In the genomic region with DNA sequence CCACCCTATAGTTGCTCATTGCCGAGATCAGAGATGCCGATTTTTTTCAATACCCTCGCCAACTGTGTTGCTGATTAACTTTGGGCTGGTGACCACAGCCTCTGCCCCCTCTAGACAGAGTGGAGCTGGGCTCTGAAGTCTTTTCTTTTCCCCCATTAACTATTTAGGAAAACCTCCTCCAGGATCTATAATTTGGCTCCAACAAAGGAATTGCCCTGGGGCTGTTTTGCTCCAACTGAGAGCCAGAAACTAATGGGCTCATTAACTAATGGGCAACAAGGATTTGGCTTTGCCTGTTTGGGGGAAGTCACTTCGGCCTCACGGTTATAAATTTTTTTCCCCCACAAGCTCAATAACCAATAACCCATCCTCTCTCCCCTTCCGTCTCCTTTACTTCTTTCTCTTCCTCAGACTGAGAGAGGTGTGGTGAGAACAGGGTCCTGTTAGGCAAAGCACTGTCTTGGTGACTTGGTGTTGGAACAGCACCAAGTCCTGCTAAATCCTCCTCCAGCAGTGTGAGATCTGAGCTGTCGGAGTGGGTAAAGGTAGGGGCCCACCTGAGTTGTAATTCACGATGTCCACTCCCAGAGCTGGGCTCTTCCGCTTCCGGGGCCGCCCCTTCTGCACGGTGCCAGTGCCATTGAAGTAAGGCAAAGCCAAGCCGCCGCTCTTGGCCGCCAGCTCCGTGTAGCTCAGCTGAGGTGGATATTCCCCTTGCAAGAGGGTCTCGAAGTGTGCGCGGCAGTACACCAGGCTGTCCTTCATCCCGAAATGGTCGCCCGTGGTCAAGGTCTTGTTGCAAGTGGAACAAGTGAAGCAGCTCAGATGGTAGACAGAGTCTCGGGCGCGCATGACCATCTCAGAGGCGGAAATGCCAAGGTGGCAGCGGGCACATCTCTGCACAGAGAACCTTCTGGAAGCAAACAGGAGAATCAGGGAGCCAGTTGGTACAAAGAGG, we compare ENCODE assay signal across 9 mouse cellular contexts. TPM values are rescaled to one million over a fixed set of nuclear protein-coding genes. Genes with fewer than 3 reads are reported as not detected.
A peak's percentile ranks its signal among the peaks of the same experiment; 100 is the strongest.
DNase-seq lines count a peak whose midpoint lies in the region; ATAC-seq lines count a peak whose summit lies in the region.
"Had no signal": no experiment of that assay in that cellular context is flagged by ENCODE, and none has a peak within 500 bp of the region (broad histone marks: within the 10 kb centered on the region; RNA-seq: fewer than 3 reads in every experiment).

No protein-coding gene starts in this region.

- DNase-seq in liver, embryonic 11.5 days (ENCODE audit: low spot score), result no peak
- DNase-seq in spleen, adult 12 weeks (ENCODE audit: low spot score), result no peak
- no peak for DNase-seq in left cerebral cortex, postnatal 25 days (ENCODE audit: low spot score in 2 of 2)
- DNase-seq in left cerebral cortex, adult 18-20 months (ENCODE audit: low spot score in 2 of 2), result no peak

- H3K36me3 ChIP-seq in liver, embryonic 11.5 days (ENCODE audit: control insufficient read depth, insufficient read depth, low read length), result no peaks in the 10 kb centered on the region
- no peaks in the 10 kb centered on the region for H3K36me3 ChIP-seq in liver, embryonic 12.5 days
- no peaks in the 10 kb centered on the region for H3K36me3 ChIP-seq in embryonic facial prominence, embryonic 15.5 days
- H3K36me3 ChIP-seq in intestine, embryonic 15.5 days, result no peaks in the 10 kb centered on the region

- intact Hi-C loops in left cerebral cortex, postnatal 25 days (cut with DNase I), result loop anchor here (2.0 to 10.0 kb wide), 5 partner anchors 124 to 511 kb away; a partner anchor contains a TSS

- H3K9me3 ChIP-seq in liver, embryonic 11.5 days (ENCODE audit: control insufficient read depth, low read length), result no peaks in the 10 kb centered on the region
- no peaks in the 10 kb centered on the region for H3K9me3 ChIP-seq in liver, embryonic 12.5 days (replicated peaks)
- H3K9me3 ChIP-seq in embryonic facial prominence, embryonic 15.5 days (replicated peaks), result no peaks in the 10 kb centered on the region
- no peaks in the 10 kb centered on the region for H3K9me3 ChIP-seq in intestine, embryonic 15.5 days

- H3K9ac ChIP-seq in liver, embryonic 11.5 days (ENCODE audit: low read depth, low read length), result no peak overlapping the region
- H3K9ac ChIP-seq in liver, embryonic 12.5 days, result no peak overlapping the region
- H3K9ac ChIP-seq in embryonic facial prominence, embryonic 15.5 days, result no peak overlapping the region
- H3K9ac ChIP-seq in intestine, embryonic 15.5 days, result no peak overlapping the region
- H3K9ac ChIP-seq: liver, embryonic 14.5 days had no signal

- WGBS in liver, embryonic 11.5 days, result 22% methylated on average over 27 of the region's 27 CpGs
- 16% methylated on average over 27 of the region's 27 CpGs for WGBS in liver, embryonic 12.5 days (ENCODE audit: insufficient replicate concordance)
- 14% methylated on average over 27 of the region's 27 CpGs for WGBS in embryonic facial prominence, embryonic 15.5 days
- WGBS in intestine, embryonic 15.5 days, result 14% methylated on average over 27 of the region's 27 CpGs

- no peaks in the 10 kb centered on the region; the same call in 1 of the 2 replicates for H3K4me1 ChIP-seq in liver, embryonic 11.5 days (replicated peaks; ENCODE audit: control insufficient read depth, insufficient read depth, low read length)
- peaks cover 7% of the 10 kb centered on the region; the same call in 1 of the 2 replicates for H3K4me1 ChIP-seq in liver, embryonic 12.5 days
- H3K4me1 ChIP-seq in embryonic facial prominence, embryonic 15.5 days, result peaks cover 20% of the 10 kb centered on the region
- H3K4me1 ChIP-seq in intestine, embryonic 15.5 days (replicated peaks), result peaks cover 7% of the 10 kb centered on the region

- 0 out of 2 replicates have a peak overlapping the region, but pooled peaks have one; percentile 6 for H3K4me3 ChIP-seq in liver, embryonic 11.5 days (ENCODE audit: low read depth, low read length)
- H3K4me3 ChIP-seq in liver, embryonic 12.5 days, result no peak overlapping the region
- H3K4me3 ChIP-seq in embryonic facial prominence, embryonic 15.5 days (replicated peaks), result peak overlapping the region; percentile 17
- peak overlapping the region; percentile 5; the same call in 1 of the 2 replicates for H3K4me3 ChIP-seq in intestine, embryonic 15.5 days (replicated peaks)

- H3K4me2 ChIP-seq in liver, embryonic 11.5 days, result peak overlapping the region; percentile 28; the same call in 1 of the 2 replicates
- no peak overlapping the region for H3K4me2 ChIP-seq in liver, embryonic 12.5 days
- H3K4me2 ChIP-seq in embryonic facial prominence, embryonic 15.5 days (replicated peaks), result peak overlapping the region; percentile 19; the same call in 1 of the 2 replicates
- peak overlapping the region; percentile 42 for H3K4me2 ChIP-seq in intestine, embryonic 15.5 days (replicated peaks)

- no peak overlapping the region for H3K27ac ChIP-seq in liver, embryonic 11.5 days (ENCODE audit: low read depth, low read length)
- no peak overlapping the region for H3K27ac ChIP-seq in liver, embryonic 12.5 days
- no peak overlapping the region for H3K27ac ChIP-seq in embryonic facial prominence, embryonic 15.5 days (replicated peaks)
- no peak overlapping the region for H3K27ac ChIP-seq in intestine, embryonic 15.5 days
- H3K27ac ChIP-seq: liver, embryonic 14.5 days had no signal

- peaks cover 88% of the 10 kb centered on the region for H3K27me3 ChIP-seq in liver, embryonic 11.5 days (replicated peaks; ENCODE audit: control insufficient read depth, insufficient read depth, low read length)
- peaks cover 95% of the 10 kb centered on the region for H3K27me3 ChIP-seq in liver, embryonic 12.5 days (replicated peaks)
- peaks cover 80% of the 10 kb centered on the region for H3K27me3 ChIP-seq in embryonic facial prominence, embryonic 15.5 days
- peaks cover 70% of the 10 kb centered on the region for H3K27me3 ChIP-seq in intestine, embryonic 15.5 days (replicated peaks)

- ATAC-seq in liver, embryonic 11.5 days (replicated peaks; ENCODE audit: low FRiP score), result no peak
- no peak for ATAC-seq in liver, embryonic 12.5 days
- no peak for ATAC-seq in embryonic facial prominence, embryonic 15.5 days (ENCODE audit: insufficient number of reproducible peaks, low FRiP score, low TSS enrichment, low read depth)
- no peak for ATAC-seq in intestine, embryonic 15.5 days
- ATAC-seq in neutrophil, adult 5-6 weeks (ENCODE audit: extremely low read depth, insufficient number of reproducible peaks, low FRiP score, poor library complexity, severe bottlenecking), result 0 out of 2 replicates have a peak, but pooled peaks have one; percentile 5

RNA-seq across cellular contexts. Expression of a gene that starts 10.3 kb away (rescaled TPM):
- 2.5 and 3.8 TPM in 2 replicates for polyA plus RNA-seq in liver, embryonic 11.5 days (2014; fragmentation: Nextera tagmentation; extraction: Ambion mirVana)
- polyA plus RNA-seq in liver, embryonic 12.5 days (2016; fragmentation: Nextera tagmentation; extraction: Ambion mirVana), result 0.54 and 0.80 TPM in 2 replicates
- polyA plus RNA-seq in embryonic facial prominence, embryonic 15.5 days (2015; fragmentation: Nextera tagmentation; extraction: Ambion mirVana), result 0.24 and 0.63 TPM in 2 replicates
- polyA plus RNA-seq in intestine, embryonic 15.5 days (2015; fragmentation: Nextera tagmentation; extraction: Ambion mirVana), result 0.15 and 0.20 TPM in 2 replicates
- not detected in 2 replicates for total RNA-seq in neutrophil, adult 5-6 weeks (2017)
- total RNA-seq in left cerebral cortex, postnatal 25 days (2021), result under 1 TPM; 0.66 to 0.85 TPM
- total RNA-seq in left cerebral cortex, adult 18-20 months (2021), result under 1 TPM; 0.70 to 1.00 TPM

RNA-seq across cellular contexts. Expression of a gene that starts 18.6 kb away (rescaled TPM):
- polyA plus RNA-seq in liver, embryonic 11.5 days (2014; fragmentation: Nextera tagmentation; extraction: Ambion mirVana), result 27.8 and 31.4 TPM in 2 replicates
- polyA plus RNA-seq in liver, embryonic 12.5 days (2016; fragmentation: Nextera tagmentation; extraction: Ambion mirVana), result 19.1 and 20.4 TPM in 2 replicates
- polyA plus RNA-seq in embryonic facial prominence, embryonic 15.5 days (2015; fragmentation: Nextera tagmentation; extraction: Ambion mirVana), result 32.8 and 32.9 TPM in 2 replicates
- 38.1 and 38.9 TPM in 2 replicates for polyA plus RNA-seq in intestine, embryonic 15.5 days (2015; fragmentation: Nextera tagmentation; extraction: Ambion mirVana)
- 2.9 and 6.1 TPM in 2 replicates for total RNA-seq in neutrophil, adult 5-6 weeks (2017)
- total RNA-seq in left cerebral cortex, postnatal 25 days (2021), result 10 to 100 TPM; 14.4 to 15.8 TPM
- total RNA-seq in left cerebral cortex, adult 18-20 months (2021), result 10 to 100 TPM; 12.6 to 15.8 TPM
